Mouse (Mus musculus) naive thymus-derived CD4-positive, alpha-beta T cell, adult 5 months (primary cell): ENCODE measurements around the gene Scgb1b10. TPM values are rescaled to one million over a fixed set of nuclear protein-coding genes. Genes with fewer than 3 reads are reported as not detected.

Experiments used
- polyA plus RNA-seq: library from polyadenylated mRNA; unstranded; fragments of 100-300 nt; shearing (Covaris generic); gene quantifications from one replicate; pipeline ENCODE4 v1.2.1, GENCODE M21; 2017

Gene Scgb1b10
- not detected for polyA plus RNA-seq

GRCm38 (mm10) chr7:32100553-32100952 lies at the start of gene Scgb1b10:
Gene Scgb1b10, plus strand, starts transcription at chr7:32100853.

Other genes with a start within 250 kb of the Scgb1b10 start
- not detected for gene Scgb2b11, start 110.3 kb downstream of the Scgb1b10 start, polyA plus RNA-seq
- gene Scgb1b11, start 122.0 kb downstream of the Scgb1b10 start, polyA plus RNA-seq = not detected
- not detected for gene Scgb2b12, start 226.4 kb downstream of the Scgb1b10 start, polyA plus RNA-seq
- gene Scgb1b12, start 233.3 kb downstream of the Scgb1b10 start, polyA plus RNA-seq = not detected